Mouse (Mus musculus) forebrain, embryonic 10.5 days (tissue): ENCODE measurements around the gene Acp4. TPM values are rescaled to one million over a fixed set of nuclear protein-coding genes. Genes with fewer than 3 reads are reported as not detected.
"Not testable (repeated sequence)": the region's sequence is repeated elsewhere in the genome, so short reads cannot be mapped to it uniquely, and the experiment has no call there.

Source experiments
- DNase-seq: peaks from one replicate; pipeline ENCODE4 v3.0.0-alpha.2; 2017; ENCODE audit warnings: low spot score; ENCODE audit errors: extremely low spot score
- H3K27ac ChIP-seq: fragments of 300-500 bp; sonication (generic); 2 replicates; pipeline ENCODE4 v1.5.1; 2016; ENCODE audit warnings: mild to moderate bottlenecking
- H3K27me3 ChIP-seq: fragments of 300-500 bp; sonication (generic); 2 replicates; pipeline ENCODE4 v1.6.1; 2016; ENCODE audit warnings: mild to moderate bottlenecking; ENCODE audit not compliant: poor library complexity, severe bottlenecking
- H3K36me3 ChIP-seq: fragments of 300-500 bp; sonication (generic); replicated peaks from 2 replicates; pipeline ENCODE4 v1.6.1; 2016; ENCODE audit warnings: mild to moderate bottlenecking, moderate library complexity
- H3K4me1 ChIP-seq: fragments of 300-500 bp; sonication (generic); 2 replicates; pipeline ENCODE4 v1.6.1; 2016
- H3K4me3 ChIP-seq: fragments of 300-500 bp; sonication (generic); 2 replicates; pipeline ENCODE4 v1.5.1; 2016; ENCODE audit warnings: mild to moderate bottlenecking, moderate library complexity
- H3K9me3 ChIP-seq: fragments of 300-500 bp; sonication (generic); 2 replicates; pipeline ENCODE4 v1.6.1; 2016; ENCODE audit warnings: mild to moderate bottlenecking, moderate library complexity
- WGBS: fragments of 180-500 bp; shearing (Covaris S2); methylation state at CpG from one replicate; pipeline ENCODE4 v1.1.7; 2016; 5-methylcytosine and 5-hydroxymethylcytosine counted together
- polyA plus RNA-seq: library from polyadenylated mRNA; unstranded; fragments of >200 nt; fragmentation: Nextera tagmentation; extraction: Ambion mirVana; gene quantifications from 2 replicates; pipeline ENCODE4 v1.2.1, GENCODE M21; 2016

The Acp4 gene
- polyA plus RNA-seq = 0.12 TPM in 1 of 2 replicates, not detected in the other

DNA sequence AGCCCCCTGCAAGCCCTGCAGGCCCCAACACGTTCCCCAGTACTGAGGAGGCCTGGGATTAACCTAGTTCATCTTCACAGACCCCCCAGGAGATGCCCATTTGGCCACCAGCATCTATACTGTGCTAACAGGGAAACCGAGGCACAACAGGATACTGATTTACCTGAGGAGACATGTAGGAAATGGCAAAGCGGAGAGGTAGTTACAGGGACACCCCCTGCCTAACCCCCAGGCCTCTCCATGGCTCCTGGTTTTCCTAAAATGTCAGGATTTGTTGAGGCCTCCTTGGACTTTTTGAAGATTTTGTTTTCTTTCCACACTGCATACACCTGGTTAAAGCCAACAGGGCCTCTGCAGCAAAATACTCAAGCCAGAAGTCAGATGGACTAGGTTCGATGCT, at the start of gene Acp4:
Gene Acp4 (minus strand): TSS at position 101 of the 400 bp plus-strand sequence.
- H3K4me3 ChIP-seq = no peak within 1 kb of the TSS
- peaks cover 5% of the 10 kb centered on the region for H3K4me1 ChIP-seq
- DNase-seq = no peak
- H3K36me3 ChIP-seq = peaks cover 36% of the 10 kb centered on the region
- no peaks in the 10 kb centered on the region for H3K9me3 ChIP-seq
- H3K27ac ChIP-seq = no peak within 1 kb of the TSS
- 88% methylated on average over 4 of the region's 4 CpGs for WGBS
- peaks cover 20% of the 10 kb centered on the region for H3K27me3 ChIP-seq

DNA sequence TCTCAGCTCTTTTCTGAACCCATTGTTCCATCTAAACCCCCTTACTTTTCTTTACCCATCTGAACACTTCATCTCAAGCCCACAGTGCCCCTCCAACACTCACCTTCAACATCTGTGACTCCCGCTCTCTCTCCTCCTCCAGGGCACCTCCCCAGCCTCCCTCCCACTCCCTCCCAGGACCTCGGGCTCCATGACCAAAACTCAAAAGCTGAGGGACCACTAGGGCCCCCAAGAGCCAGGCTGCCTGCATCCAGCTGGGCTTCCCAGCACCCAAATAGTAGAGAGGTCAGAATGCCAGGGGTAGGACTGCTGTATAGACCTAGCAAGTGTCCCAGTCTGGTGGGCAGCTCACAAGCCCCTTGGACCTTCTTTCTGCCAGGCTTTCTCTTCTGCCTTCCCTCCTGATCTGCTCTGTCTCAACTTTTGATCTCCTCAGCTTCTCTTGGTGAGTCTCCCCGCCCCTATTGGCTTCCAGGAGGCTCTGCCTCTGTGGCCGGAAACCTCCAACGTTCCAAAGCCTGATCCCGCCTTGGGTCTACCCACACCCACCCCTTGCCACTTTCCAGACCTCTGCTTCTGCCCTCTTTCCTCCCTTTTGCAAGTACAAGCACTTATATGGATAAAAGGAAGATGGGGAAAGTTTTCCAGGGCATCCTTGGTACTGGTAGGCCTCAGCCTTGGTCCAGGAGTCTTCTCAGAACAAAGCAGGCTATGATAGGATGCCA, 49.5 kb upstream of the Acp4 start, which contains the start of gene Clec11a:
Gene Clec11a (minus strand): TSS at position 387 of the 725 bp plus-strand sequence.
- peaks cover 62% of the 10 kb centered on the region for H3K4me1 ChIP-seq
- 53% methylated on average over 6 of the region's 6 CpGs for WGBS
- peak within 1 kb of the TSS; percentile 98 for H3K27ac ChIP-seq
- no peaks in the 10 kb centered on the region for H3K9me3 ChIP-seq
- DNase-seq = no peak
- H3K36me3 ChIP-seq = no peaks in the 10 kb centered on the region
- H3K4me3 ChIP-seq = peak within 1 kb of the TSS; percentile 83
- H3K27me3 ChIP-seq = peaks cover 56% of the 10 kb centered on the region

- DNase-seq = no peak
- Histone ChIP-seq H3K9me3 (no peaks in the 10 kb centered on the region), H3K4me3 (peak overlapping the region; percentile 83), H3K27me3 (peaks cover 46% of the 10 kb centered on the region), H3K27ac (peak overlapping the region; percentile 98), H3K4me1 (peaks cover 52% of the 10 kb centered on the region), H3K36me3 (no peaks in the 10 kb centered on the region)
- 5% methylated on average over 16 of the region's 16 CpGs for WGBS
These were observed 48.5 kb upstream of the Acp4 start for GRCm38 (mm10) chr7:44305686-44306085.

DNA sequence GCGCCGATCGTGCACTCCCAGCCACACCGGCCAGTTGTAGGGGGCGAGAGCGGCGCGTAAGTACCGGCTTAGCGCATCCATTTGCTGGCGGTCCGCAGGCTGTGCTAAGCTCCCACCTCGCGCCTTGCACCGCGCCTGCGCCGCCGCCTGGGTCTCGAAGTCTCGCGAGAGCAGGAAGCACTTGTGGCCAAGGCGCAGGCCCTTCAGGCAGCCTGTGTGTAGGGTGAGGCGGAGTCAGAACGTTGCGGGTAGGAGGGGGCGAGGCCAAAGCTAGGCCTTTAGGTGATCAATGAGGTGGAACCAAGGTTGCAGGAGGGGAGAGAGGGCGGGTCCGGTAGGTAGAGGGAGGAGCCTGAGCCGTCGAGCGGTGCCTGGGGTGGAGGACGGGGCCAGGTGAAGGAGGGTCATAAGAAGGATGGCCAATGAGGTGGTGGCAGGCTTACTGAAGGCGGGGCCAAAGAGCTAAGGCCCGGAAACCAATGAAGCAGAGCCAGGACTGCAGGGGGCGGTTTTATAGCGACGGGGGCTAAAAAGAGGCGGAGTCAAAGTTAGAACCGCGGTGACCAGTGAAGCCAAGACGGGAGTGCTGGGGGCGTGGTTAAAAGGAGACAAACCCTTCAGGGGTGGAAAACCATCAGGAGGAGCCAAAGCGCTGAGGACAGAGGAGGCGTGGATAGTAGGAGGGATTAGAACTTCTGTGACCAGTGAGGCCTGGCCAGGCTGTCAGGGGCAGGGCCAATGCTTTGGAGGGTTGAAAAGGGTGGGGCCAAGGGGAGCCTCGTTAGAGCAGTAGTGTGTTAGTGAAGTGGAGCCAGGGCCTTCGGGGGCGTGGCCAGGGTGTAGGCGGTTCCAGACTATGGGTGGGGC, 47.8 kb upstream of the Acp4 start:
- H3K36me3 ChIP-seq = no peaks in the 10 kb centered on the region
- under 1% methylated on average over 49 of the region's 49 CpGs for WGBS
- H3K4me1 ChIP-seq = peaks cover 46% of the 10 kb centered on the region
- H3K9me3 ChIP-seq = no peaks in the 10 kb centered on the region
- peak overlapping the region; percentile 83 for H3K4me3 ChIP-seq
- peak overlapping the region; percentile 98 for H3K27ac ChIP-seq
- peak; percentile 98 for DNase-seq
- peaks cover 39% of the 10 kb centered on the region for H3K27me3 ChIP-seq

DNA sequence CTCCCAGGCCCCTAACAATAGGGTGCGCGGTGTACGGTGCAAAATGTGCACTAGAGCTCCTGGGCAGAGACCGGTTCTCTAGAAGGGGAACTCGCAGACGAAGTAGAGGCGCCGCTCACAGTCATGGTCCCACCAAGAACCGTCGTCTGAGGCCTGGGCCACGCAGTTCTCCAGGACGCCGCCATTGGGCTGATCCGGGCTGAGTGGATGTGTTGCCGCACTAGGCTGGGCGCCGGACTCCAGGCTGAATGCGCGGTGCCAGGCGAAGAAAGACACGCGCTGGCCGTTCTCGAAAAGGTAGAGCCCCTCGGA, 47.2 kb upstream of the Acp4 start:
- H3K4me1 ChIP-seq = peaks cover 41% of the 10 kb centered on the region
- no peaks in the 10 kb centered on the region for H3K9me3 ChIP-seq
- under 1% methylated on average over 25 of the region's 25 CpGs for WGBS
- H3K4me3 ChIP-seq = peak overlapping the region; percentile 83
- H3K36me3 ChIP-seq = no peaks in the 10 kb centered on the region
- H3K27me3 ChIP-seq = peaks cover 34% of the 10 kb centered on the region
- peak overlapping the region; percentile 98 for H3K27ac ChIP-seq
- DNase-seq = no peak

DNA sequence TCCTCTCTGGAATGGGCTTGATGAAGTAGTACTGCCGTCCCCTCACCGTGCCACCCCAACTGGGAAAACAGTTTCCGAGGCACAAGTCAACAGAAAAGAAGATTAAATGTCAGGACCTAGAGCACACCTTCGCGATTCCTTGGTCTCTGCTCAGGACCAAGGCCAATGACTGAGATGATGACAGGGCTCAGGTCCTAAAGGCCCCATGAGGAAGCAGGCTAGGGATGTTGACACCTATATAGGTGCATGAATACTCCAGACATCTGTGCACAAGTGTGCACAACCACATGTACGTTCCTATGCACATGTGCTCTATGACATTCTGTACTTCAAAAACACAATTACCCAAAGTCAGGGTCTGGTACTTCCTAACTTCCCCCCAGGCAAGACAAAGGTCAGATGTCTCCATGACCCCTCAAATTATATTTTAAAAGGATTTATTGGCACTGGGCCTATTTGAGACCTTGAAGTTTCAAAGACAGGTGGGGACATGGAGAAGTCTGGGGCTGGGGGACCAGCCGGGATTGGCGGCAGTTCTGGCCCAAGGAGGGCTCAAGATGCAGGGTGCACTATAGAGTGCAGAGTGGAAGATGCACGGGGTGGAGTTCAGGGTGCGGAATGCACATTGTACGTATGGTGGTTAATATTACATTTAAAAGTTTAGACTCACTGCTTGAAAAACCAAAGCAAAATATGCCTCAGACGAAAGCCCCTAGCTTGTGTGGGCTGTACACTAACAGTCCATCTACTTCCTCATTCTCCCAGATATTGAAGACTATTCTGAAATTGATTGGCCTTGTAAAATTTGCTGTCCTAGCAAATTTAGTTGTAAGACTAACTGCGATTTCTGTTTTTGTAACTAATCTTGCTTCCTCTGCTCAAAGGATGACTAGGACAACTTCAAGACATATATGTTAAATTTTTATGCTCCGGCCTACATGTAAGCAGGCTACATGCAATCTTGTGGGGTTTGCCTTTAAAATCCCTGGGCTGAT, 46.5 kb upstream of the Acp4 start:
- Histone ChIP-seq H3K9me3 (no peaks in the 10 kb centered on the region), H3K4me3 (peak overlapping the region; percentile 83), H3K27me3 (peaks cover 26% of the 10 kb centered on the region), H3K4me1 (peaks cover 41% of the 10 kb centered on the region), H3K27ac (peak overlapping the region; percentile 98), H3K36me3 (no peaks in the 10 kb centered on the region)
- 86% methylated on average over 14 of the region's 14 CpGs for WGBS
- DNase-seq = no peak

DNA sequence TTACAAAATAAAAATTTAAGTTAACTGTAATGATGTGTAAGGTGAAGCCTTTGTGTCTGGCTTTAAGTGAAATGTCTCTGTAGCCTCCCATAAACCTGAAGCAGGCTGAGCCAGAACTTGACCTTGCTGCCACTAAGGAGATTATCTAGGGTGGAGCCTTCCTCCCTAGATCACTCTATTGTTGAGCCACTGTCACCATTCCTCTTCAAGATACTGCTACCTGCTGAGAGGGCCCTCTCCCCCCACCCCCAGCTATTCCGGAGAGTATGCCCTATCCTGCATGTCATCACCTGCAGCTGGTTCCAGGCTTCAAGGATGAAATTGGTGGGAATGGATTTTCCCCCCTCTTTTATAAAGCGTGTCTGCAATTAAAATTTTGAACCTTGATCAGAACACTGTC, 40.3 kb upstream of the Acp4 start:
- WGBS = 85% methylated on average over 2 of the region's 2 CpGs
- DNase-seq = not testable (repeated sequence)

GRCm38 (mm10) chr7:44291418-44291817, 34.2 kb upstream of the Acp4 start:
- Histone ChIP-seq H3K4me1 (no peaks in the 10 kb centered on the region), H3K27ac (no peak overlapping the region), H3K9me3 (0 out of 2 replicates have a peak, but pooled peaks cover 5% of the 10 kb centered on the region), H3K36me3 (no peaks in the 10 kb centered on the region), H3K4me3 (no peak overlapping the region), H3K27me3 (no peaks in the 10 kb centered on the region)
- WGBS = 49% methylated on average over 4 of the region's 4 CpGs
- no peak for DNase-seq

More for the DNA sequence above, 40.3 kb upstream of the Acp4 start:
- not testable (repeated sequence) for H3K27ac ChIP-seq, H3K27me3 ChIP-seq, H3K36me3 ChIP-seq, H3K9me3 ChIP-seq, H3K4me1 ChIP-seq, H3K4me3 ChIP-seq

DNA sequence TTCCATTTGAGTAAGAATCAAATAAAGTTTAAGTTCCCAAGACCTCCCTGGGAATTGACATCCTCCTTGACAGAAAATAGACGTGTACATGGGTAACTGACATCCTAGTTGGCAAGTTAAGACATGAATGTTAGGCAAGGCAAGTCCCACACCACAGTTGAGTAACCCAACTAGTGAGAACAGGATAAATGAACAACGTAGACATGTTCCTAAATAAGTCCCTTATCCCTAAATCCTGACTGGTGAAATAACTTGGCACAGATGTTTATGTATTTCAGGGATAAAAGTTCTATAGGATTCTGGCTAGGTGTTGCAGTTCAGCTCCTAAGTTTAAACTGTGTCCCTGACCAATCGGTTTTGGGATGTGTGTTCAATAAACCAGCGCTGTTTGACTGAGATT, 33.8 kb upstream of the Acp4 start:
- H3K9me3 ChIP-seq = 0 out of 2 replicates have a peak, but pooled peaks cover 4% of the 10 kb centered on the region
- DNase-seq = no peak
- WGBS = 83% methylated on average over 4 of the region's 4 CpGs
- H3K4me1 ChIP-seq = no peaks in the 10 kb centered on the region
- H3K36me3 ChIP-seq = no peaks in the 10 kb centered on the region
- no peak overlapping the region for H3K27ac ChIP-seq
- H3K4me3 ChIP-seq = no peak overlapping the region
- no peaks in the 10 kb centered on the region for H3K27me3 ChIP-seq

- 0 out of 2 replicates have a peak, but pooled peaks cover 4% of the 10 kb centered on the region for H3K9me3 ChIP-seq
- DNase-seq = no peak
- no peaks in the 10 kb centered on the region for H3K4me1 ChIP-seq
- no peaks in the 10 kb centered on the region for H3K36me3 ChIP-seq
- no peak overlapping the region for H3K4me3 ChIP-seq
- H3K27me3 ChIP-seq = no peaks in the 10 kb centered on the region
- WGBS = 72% methylated on average over 7 of the region's 7 CpGs
- no peak overlapping the region for H3K27ac ChIP-seq
These were observed 30.6 kb upstream of the Acp4 start for GRCm38 (mm10) chr7:44287760-44288159.

DNA sequence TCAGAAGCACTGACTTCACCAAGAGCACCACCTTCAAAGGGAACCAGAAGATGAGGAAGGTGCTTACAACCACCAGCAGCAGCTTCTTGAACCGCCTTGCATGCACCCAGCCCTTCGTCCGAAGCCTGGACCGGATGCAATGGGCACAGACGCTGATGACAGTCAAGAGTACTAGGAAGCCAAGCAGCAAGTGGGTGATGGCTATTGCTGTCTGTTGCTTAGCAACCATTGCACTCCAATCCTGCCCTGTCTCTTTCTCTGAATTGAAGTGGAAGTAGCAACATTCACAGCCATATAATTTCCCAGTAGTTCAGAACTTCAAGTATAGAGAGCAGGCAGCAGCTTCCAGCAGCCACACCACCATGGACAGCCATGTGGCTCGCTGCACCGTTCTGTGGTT, 24.4 kb upstream of the Acp4 start:
- no peak overlapping the region for H3K4me3 ChIP-seq
- DNase-seq = no peak
- 83% methylated on average over 7 of the region's 7 CpGs for WGBS
- no peak overlapping the region for H3K27ac ChIP-seq
- H3K27me3 ChIP-seq = no peaks in the 10 kb centered on the region
- no peaks in the 10 kb centered on the region for H3K36me3 ChIP-seq
- no peaks in the 10 kb centered on the region for H3K4me1 ChIP-seq
- no peaks in the 10 kb centered on the region for H3K9me3 ChIP-seq

- 75% methylated on average over 1 of the region's 1 CpGs for WGBS
- no peaks in the 10 kb centered on the region; the same call in 1 of the 2 replicates for H3K9me3 ChIP-seq
- no peaks in the 10 kb centered on the region for H3K4me1 ChIP-seq
- H3K36me3 ChIP-seq = no peaks in the 10 kb centered on the region
- no peak overlapping the region for H3K27ac ChIP-seq
- H3K27me3 ChIP-seq = no peaks in the 10 kb centered on the region
- DNase-seq = no peak
- no peak overlapping the region for H3K4me3 ChIP-seq
These were observed 23.8 kb upstream of the Acp4 start for GRCm38 (mm10) chr7:44280959-44281358.
